Mouse (Mus musculus) myocyte (in vitro differentiated cells): ENCODE results near the gene Rhobtb3.

Experiments
- MYOG ChIP-seq, 3 experiments: IDR thresholded peaks; one replicate each; pipeline ENCODE4 v1.6.1; 2011; ENCODE audit warnings: control low read depth in 2 of 3, low read depth in 2 of 3, mild to moderate bottlenecking in 2 of 3; ENCODE audit not compliant: insufficient read length in 2 of 3, control insufficient read depth in 1 of 3, insufficient read depth in 1 of 3
- POLR2A ChIP-seq: IDR thresholded peaks from one replicate; pipeline ENCODE4 v1.6.1; 2011; ENCODE audit warnings: low read depth, mild to moderate bottlenecking, control low read depth, moderate library complexity; ENCODE audit not compliant: insufficient read length
- TCF12 ChIP-seq: IDR thresholded peaks from one replicate; pipeline ENCODE4 v1.6.1; 2011; ENCODE audit warnings: mild to moderate bottlenecking, control low read depth; ENCODE audit not compliant: poor library complexity, insufficient read depth, severe bottlenecking
- TCF3 ChIP-seq: IDR thresholded peaks from one replicate; pipeline ENCODE4 v1.6.1; 2011; ENCODE audit warnings: low read depth, control low read depth; ENCODE audit not compliant: insufficient read length

- TF ChIP-seq TCF12, result no peak
- TF ChIP-seq MYOG (IDR thresholded peaks at IDR 0.05; ENCODE audit: control insufficient read depth in 1 of 3, insufficient read depth in 1 of 3, insufficient read length in 2 of 3, low read depth in 2 of 3), result no peak
- TF ChIP-seq POLR2A, result no peak
- no peak for TF ChIP-seq TCF3
These were observed 113.0 kb downstream of the Rhobtb3 start for GRCm38 (mm10) chr13:75830708-75831107.
